Mouse (Mus musculus): ENCODE results near the gene BC117090. TPM values are rescaled to one million over a fixed set of nuclear protein-coding genes. Genes with fewer than 3 reads are reported as not detected.
"Not testable (repeated sequence)": the region's sequence is repeated elsewhere in the genome, so short reads cannot be mapped to it uniquely, and the experiment has no call there.

BC117090 gene
- not detected in 2 replicates for polyA plus RNA-seq (2015; fragmentation: Nextera tagmentation; extraction: Ambion mirVana)

DNA sequence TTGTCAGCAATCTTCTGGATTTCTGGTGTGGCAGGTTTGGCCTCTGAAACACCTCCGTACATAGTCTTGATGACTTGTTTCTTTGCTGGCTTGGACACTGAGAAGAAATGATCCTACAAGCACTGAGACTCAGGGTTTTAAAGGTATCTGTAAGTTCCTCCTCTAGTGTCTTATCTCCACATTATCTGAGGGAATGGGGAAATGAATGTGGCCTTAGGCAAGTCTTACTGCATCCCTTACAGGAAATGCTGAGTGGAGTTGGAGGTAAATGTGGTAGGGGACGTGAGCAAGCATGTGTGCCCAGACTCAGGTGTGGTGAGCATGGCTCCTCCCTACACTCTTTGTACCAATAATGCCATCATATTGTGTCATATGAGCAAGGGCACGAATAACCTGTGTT lies at the start of gene BC117090:
Gene BC117090 (minus strand): TSS at position 101 of the 400 bp plus-strand sequence.
- Histone ChIP-seq H3K9ac (replicated peaks) (no peak within 1 kb of the TSS), H3K4me2 (replicated peaks) (no peak within 1 kb of the TSS), H3K27ac (replicated peaks) (no peak within 1 kb of the TSS), H3K9me3 (no peaks in the 10 kb centered on the region), H3K27me3 (no peaks in the 10 kb centered on the region), H3K4me1 (no peaks in the 10 kb centered on the region), H3K4me3 (no peak within 1 kb of the TSS), H3K36me3 (no peaks in the 10 kb centered on the region)
- no peak for ATAC-seq (replicated peaks)
- WGBS, result 84% methylated on average over 3 of the region's 3 CpGs

DNA sequence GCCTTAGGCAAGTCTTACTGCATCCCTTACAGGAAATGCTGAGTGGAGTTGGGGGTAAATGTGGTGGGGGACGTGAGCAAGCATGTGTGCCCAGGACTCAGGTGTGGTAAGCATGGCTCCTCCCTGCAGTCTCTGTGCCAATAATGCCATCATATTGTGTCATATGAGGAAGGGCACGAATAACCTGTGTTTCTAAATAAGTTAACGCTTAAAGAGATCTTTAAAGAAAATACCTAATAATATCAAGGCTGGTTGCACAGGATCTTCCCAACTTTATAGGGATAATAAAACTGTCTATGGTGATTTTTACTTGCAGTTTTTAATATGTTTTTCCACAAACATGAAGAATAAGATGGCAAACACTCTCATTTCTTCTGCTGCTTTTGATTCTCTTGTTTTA lies 33.5 kb upstream of the BC117090 start, which contains the start of gene BC100530:
Gene BC100530 (minus strand): TSS at position 101 of the 400 bp plus-strand sequence.
- not testable (repeated sequence) for ATAC-seq (replicated peaks)

DNA sequence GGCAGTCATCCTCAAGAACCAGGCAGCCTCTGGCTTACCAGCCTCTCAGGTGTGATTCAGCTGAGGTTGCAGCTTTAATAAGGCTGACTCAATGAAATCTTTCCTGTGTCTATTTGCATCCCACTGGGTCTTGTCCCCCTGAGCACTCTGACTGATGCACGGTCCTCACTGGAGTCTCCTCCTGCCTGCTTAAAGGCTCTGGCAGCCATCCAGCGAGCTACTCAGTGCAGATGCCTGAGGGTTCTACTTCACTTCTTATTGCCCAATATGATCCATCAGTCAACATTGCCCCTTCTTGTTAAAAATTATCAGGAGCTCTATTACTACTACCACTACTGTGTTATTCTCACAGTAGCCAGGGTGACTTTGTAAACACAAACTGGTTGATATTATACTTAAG lies 3.0 kb upstream of the BC117090 start:
- Histone ChIP-seq H3K4me1 (no peaks in the 10 kb centered on the region), H3K4me3 (no peak overlapping the region), H3K36me3 (no peaks in the 10 kb centered on the region), H3K9ac (replicated peaks) (no peak overlapping the region), H3K27me3 (no peaks in the 10 kb centered on the region), H3K9me3 (no peaks in the 10 kb centered on the region), H3K27ac (replicated peaks) (no peak overlapping the region), H3K4me2 (replicated peaks) (no peak overlapping the region)
- WGBS, result 59% methylated on average over 2 of the region's 2 CpGs
- ATAC-seq (replicated peaks), result no peak

More for the DNA sequence above, 33.5 kb upstream of the BC117090 start, which contains the start of gene BC100530:
- not testable (repeated sequence) for H3K4me2 ChIP-seq (replicated peaks); H3K27ac ChIP-seq (replicated peaks); H3K9me3 ChIP-seq; H3K9ac ChIP-seq (replicated peaks); H3K4me3 ChIP-seq; H3K36me3 ChIP-seq; H3K27me3 ChIP-seq; H3K4me1 ChIP-seq
- WGBS, result 86% methylated on average over 3 of the region's 3 CpGs

DNA sequence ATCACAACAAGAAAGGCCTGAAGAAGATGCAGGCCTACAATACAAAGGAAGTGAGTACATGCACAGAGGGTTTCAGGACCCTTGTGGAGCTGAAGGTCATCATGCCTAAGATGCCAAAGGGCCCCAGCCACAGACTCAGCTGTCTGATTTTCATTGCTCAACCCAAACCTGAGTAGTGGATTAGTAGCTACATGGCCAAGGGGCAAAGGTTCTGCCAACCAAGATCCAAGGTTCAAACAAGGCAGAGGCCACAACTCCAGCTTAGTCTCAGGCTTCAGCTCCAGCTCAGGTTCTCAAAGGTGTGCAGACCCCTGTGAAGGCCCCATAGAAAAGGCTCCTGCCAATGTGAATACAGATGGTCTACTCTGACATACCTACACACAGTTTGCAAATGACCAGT lies 14.8 kb downstream of the BC117090 start:
- Histone ChIP-seq H3K36me3 (no peaks in the 10 kb centered on the region), H3K27me3 (no peaks in the 10 kb centered on the region), H3K4me2 (replicated peaks) (no peak overlapping the region), H3K4me1 (no peaks in the 10 kb centered on the region), H3K4me3 (no peak overlapping the region), H3K27ac (replicated peaks) (no peak overlapping the region), H3K9ac (replicated peaks) (no peak overlapping the region), H3K9me3 (no peaks in the 10 kb centered on the region)
- no peak for ATAC-seq (replicated peaks)

DNA sequence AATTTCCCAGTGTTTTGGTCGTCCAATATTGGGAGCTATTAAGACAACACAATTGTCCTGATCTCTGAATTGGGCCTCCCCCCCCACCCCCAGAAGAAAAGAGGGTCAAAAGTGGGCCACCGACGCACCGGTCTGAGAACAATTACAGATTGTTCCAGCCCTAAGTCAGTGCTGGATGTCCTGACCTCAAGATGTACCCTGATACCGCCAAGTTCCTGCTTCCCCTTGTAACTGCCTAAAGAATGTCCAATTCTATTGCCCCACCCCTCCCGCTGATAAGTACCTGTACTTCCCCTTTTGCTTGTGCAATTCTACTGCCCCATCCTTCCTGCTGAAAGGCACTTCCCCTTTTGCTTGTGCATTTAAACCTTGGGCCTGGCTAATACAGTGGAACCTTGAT lies 18.0 kb downstream of the BC117090 start:
- not testable (repeated sequence) for H3K9me3 ChIP-seq; H3K36me3 ChIP-seq; H3K27me3 ChIP-seq; H3K4me3 ChIP-seq; H3K4me1 ChIP-seq; H3K9ac ChIP-seq (replicated peaks); H3K27ac ChIP-seq (replicated peaks); ATAC-seq (replicated peaks); H3K4me2 ChIP-seq (replicated peaks)
- whole genome bisulfite sequencing, result 84% methylated on average over 6 of the region's 6 CpGs

DNA sequence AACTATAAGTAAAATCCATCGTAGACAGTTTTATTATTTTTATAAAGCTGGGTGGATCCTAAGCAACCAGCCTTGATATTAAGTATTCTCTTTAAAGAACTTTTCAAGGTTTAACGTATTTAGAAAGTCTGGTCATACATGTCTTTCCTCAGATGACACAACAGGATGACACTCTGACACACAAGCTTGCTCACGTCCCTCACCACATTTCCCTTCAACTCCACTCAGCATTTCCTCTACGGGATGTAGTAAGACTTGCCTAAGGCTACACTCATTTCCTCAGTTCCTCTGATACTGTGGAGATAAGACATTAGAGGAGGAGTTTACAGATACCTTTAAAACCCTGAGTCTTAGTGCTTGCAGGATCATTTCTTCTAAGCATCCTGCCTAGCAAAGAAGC lies 26.5 kb downstream of the BC117090 start:
- H3K27me3 ChIP-seq, result no peaks in the 10 kb centered on the region

DNA sequence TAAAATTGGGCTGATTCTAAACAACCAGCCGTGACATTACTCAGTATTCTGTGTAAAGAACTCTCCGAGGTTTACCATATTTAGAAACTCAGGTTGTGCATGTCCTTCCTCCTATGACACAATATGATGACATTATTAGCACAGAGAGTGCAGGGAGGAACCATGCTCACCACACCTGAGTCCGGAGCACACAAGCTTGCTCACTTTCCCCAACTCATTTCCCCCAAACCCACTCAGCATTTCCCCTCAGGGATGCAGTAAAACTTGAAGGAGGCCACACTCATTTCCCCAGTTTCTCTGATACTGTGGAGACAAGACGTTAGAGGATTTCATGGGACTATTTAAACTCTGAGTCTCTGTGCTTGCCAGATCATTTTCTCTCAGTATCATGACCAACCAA lies 45.0 kb downstream of the BC117090 start:
- ATAC-seq (replicated peaks), result no peak
- H3K4me1 ChIP-seq, result no peaks in the 10 kb centered on the region
- no peaks in the 10 kb centered on the region for H3K9me3 ChIP-seq
- no peak overlapping the region for H3K4me2 ChIP-seq (replicated peaks)
- no peaks in the 10 kb centered on the region for H3K27me3 ChIP-seq
- H3K27ac ChIP-seq (replicated peaks), result no peak overlapping the region
- no peaks in the 10 kb centered on the region for H3K36me3 ChIP-seq
- no peak overlapping the region for H3K4me3 ChIP-seq
- 87% methylated on average over 4 of the region's 4 CpGs for WGBS
- no peak overlapping the region for H3K9ac ChIP-seq (replicated peaks)

More for the DNA sequence above, 26.5 kb downstream of the BC117090 start:
- 84% methylated on average over 4 of the region's 4 CpGs for WGBS
- no peak overlapping the region for H3K27ac ChIP-seq (replicated peaks)
- H3K9me3 ChIP-seq, result no peaks in the 10 kb centered on the region
- ATAC-seq (replicated peaks), result no peak
- no peak overlapping the region for H3K4me2 ChIP-seq (replicated peaks)
- no peaks in the 10 kb centered on the region for H3K4me1 ChIP-seq
- no peaks in the 10 kb centered on the region for H3K36me3 ChIP-seq
- H3K4me3 ChIP-seq, result no peak overlapping the region
- H3K9ac ChIP-seq (replicated peaks), result no peak overlapping the region

DNA sequence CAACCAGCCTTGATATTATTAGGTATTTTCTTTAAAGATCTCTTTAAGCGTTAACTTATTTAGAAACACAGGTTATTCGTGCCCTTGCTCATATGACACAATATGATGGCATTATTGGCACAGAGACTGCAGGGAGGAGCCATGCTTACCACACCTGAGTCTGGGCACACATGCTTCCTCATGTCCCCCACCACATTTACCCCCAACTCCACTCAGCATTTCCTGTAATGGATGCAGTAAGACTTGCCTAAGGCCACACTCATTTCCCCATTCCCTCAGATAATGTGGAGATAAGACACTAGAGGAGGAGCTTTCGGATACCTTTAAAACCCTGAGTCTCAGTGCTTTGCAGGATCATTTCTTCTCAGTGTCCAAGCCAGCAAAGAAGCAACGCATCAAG lies 57.3 kb downstream of the BC117090 start, which contains the start of gene Stfa1:
Gene Stfa1 (plus strand): TSS at position 156 of the 400 bp plus-strand sequence.
- H3K36me3 ChIP-seq; H3K4me3 ChIP-seq; H3K9me3 ChIP-seq; ATAC-seq (replicated peaks); H3K4me2 ChIP-seq (replicated peaks); H3K9ac ChIP-seq (replicated peaks); H3K4me1 ChIP-seq; H3K27me3 ChIP-seq; H3K27ac ChIP-seq (replicated peaks): not testable (repeated sequence)
- 91% methylated on average over 4 of the region's 4 CpGs for WGBS

Other genes with a start within 250 kb of the BC117090 start
- gene Csta1, start 203.1 kb downstream of the BC117090 start, polyA plus RNA-seq (2015; fragmentation: Nextera tagmentation; extraction: Ambion mirVana), result not detected in 2 replicates
- not detected in 2 replicates for gene Stfa2l1, start 177.5 kb downstream of the BC117090 start, polyA plus RNA-seq (2015; fragmentation: Nextera tagmentation; extraction: Ambion mirVana)
- 0.50 and 0.54 TPM in 2 replicates for gene Gm5483, start 150.1 kb downstream of the BC117090 start, polyA plus RNA-seq (2015; fragmentation: Nextera tagmentation; extraction: Ambion mirVana)
- gene Gm5416, start 123.9 kb downstream of the BC117090 start, polyA plus RNA-seq (2015; fragmentation: Nextera tagmentation; extraction: Ambion mirVana), result not detected in 2 replicates
- gene 2010005H15Rik, start 112.9 kb downstream of the BC117090 start, polyA plus RNA-seq (2015; fragmentation: Nextera tagmentation; extraction: Ambion mirVana), result not detected in 2 replicates
- gene Stfa1, start 57.4 kb downstream of the BC117090 start, polyA plus RNA-seq (2015; fragmentation: Nextera tagmentation; extraction: Ambion mirVana), result 0.99 and 1.5 TPM in 2 replicates
- gene BC100530, start 33.4 kb upstream of the BC117090 start, polyA plus RNA-seq (2015; fragmentation: Nextera tagmentation; extraction: Ambion mirVana), result 0.50 and 1.1 TPM in 2 replicates
- gene Stfa2, start 74.1 kb upstream of the BC117090 start, polyA plus RNA-seq (2015; fragmentation: Nextera tagmentation; extraction: Ambion mirVana), result not detected in 2 replicates
- 0.54 TPM in 1 of 2 replicates, not detected in the other for gene Stfa3, start 121.1 kb upstream of the BC117090 start, polyA plus RNA-seq (2015; fragmentation: Nextera tagmentation; extraction: Ambion mirVana)
- 0.04 and 0.08 TPM in 2 replicates for gene Casr, start 227.8 kb upstream of the BC117090 start, polyA plus RNA-seq (2015; fragmentation: Nextera tagmentation; extraction: Ambion mirVana)

All from forebrain, embryonic 15.5 days (tissue).